Mouse (Mus musculus) hindbrain, embryonic 11.5 days (tissue): ENCODE data around the gene Lonp2. TPM values are rescaled to one million over a fixed set of nuclear protein-coding genes. Genes with fewer than 3 reads are reported as not detected.

Experiments
- ATAC-seq: fragments of 200-750 bp; cut with Nextera tagmentation; 2 replicates; pipeline ENCODE4 v1.8.0; 2017; ENCODE audit warnings: mild to moderate bottlenecking, moderate TSS enrichment, moderate library complexity; ENCODE audit not compliant: low FRiP score
- DNase-seq: peaks from one replicate; pipeline ENCODE4 v3.0.0-alpha.2; 2015; ENCODE audit warnings: low spot score
- H3K27ac ChIP-seq: fragments of 300-500 bp; sonication (generic); 2 replicates; pipeline ENCODE4 v1.5.1; 2014; ENCODE audit warnings: mild to moderate bottlenecking, low read depth, low read length
- H3K27me3 ChIP-seq: fragments of 300-500 bp; sonication (generic); 2 replicates; pipeline ENCODE4 v1.6.1; 2014; ENCODE audit warnings: mild to moderate bottlenecking, low read length, moderate library complexity, mixed read lengths; ENCODE audit not compliant: control insufficient read depth, insufficient read depth
- H3K36me3 ChIP-seq: fragments of 300-500 bp; sonication (generic); 2 replicates; pipeline ENCODE4 v1.6.1; 2014; ENCODE audit warnings: mild to moderate bottlenecking, low read length, moderate library complexity, mixed read lengths; ENCODE audit not compliant: control insufficient read depth, insufficient read depth
- H3K4me1 ChIP-seq: fragments of 300-500 bp; sonication (generic); replicated peaks from 2 replicates; pipeline ENCODE4 v1.6.1; 2014; ENCODE audit warnings: low read length, mixed read lengths; ENCODE audit not compliant: control insufficient read depth, insufficient read depth
- H3K4me2 ChIP-seq: fragments of 300-500 bp; sonication (generic); replicated peaks from 2 replicates; pipeline ENCODE4 v1.6.1; 2014; ENCODE audit warnings: mild to moderate bottlenecking, low read depth, low read length
- H3K4me3 ChIP-seq: fragments of 300-500 bp; sonication (generic); 2 replicates; pipeline ENCODE4 v1.5.1; 2014; ENCODE audit warnings: low read depth, low read length
- H3K9ac ChIP-seq: fragments of 300-500 bp; sonication (generic); 2 replicates; pipeline ENCODE4 v1.6.1; 2014; ENCODE audit warnings: low read depth, low read length
- H3K9me3 ChIP-seq: fragments of 300-500 bp; sonication (generic); 2 replicates; pipeline ENCODE4 v1.6.1; 2016; ENCODE audit warnings: low read length; ENCODE audit not compliant: control insufficient read depth
- WGBS: fragments of 180-500 bp; shearing (Covaris S2); extraction: QIAGEN DNeasy Blood & Tissue Kit; methylation state at CpG from one replicate; pipeline ENCODE4 v1.1.7; 2014; 5-methylcytosine and 5-hydroxymethylcytosine counted together
- polyA plus RNA-seq: library from polyadenylated mRNA; unstranded; fragments of >200 nt; fragmentation: Nextera tagmentation; extraction: Ambion mirVana; gene quantifications from 2 replicates; pipeline ENCODE4 v1.2.1, GENCODE M21; 2014

The Lonp2 gene
- polyA plus RNA-seq, 1 experiment from 2014 or later: 67.4 TPM

DNA sequence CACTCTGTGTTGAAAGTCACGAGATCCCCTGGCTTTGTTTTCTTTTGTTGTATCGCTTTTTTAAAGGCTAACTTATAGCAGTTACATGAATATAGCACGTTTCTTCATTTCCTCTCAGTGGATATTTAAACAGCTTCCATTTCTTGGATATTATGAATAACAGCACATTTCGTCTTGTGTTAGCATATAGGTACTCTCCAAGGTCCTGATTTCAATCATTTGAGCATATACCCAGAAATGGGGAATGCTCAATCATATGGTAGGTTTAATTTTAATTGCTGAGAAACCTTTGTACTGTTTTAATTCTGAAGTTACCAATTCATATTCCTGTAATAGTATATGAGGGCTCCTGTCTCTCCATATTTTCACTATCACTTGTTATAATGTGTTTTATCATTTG, 15.1 kb downstream of the Lonp2 start:
- no peak for DNase-seq
- Histone ChIP-seq H3K27me3 (no peaks in the 10 kb centered on the region), H3K4me1 (no peaks in the 10 kb centered on the region), H3K4me3 (no peak overlapping the region), H3K4me2 (no peak overlapping the region), H3K27ac (no peak overlapping the region), H3K9ac (no peak overlapping the region), H3K36me3 (peaks cover 3% of the 10 kb centered on the region; the same call in 1 of the 2 replicates), H3K9me3 (no peaks in the 10 kb centered on the region)
- 85% methylated on average over 4 of the region's 4 CpGs for WGBS
- ATAC-seq: no peak

DNA sequence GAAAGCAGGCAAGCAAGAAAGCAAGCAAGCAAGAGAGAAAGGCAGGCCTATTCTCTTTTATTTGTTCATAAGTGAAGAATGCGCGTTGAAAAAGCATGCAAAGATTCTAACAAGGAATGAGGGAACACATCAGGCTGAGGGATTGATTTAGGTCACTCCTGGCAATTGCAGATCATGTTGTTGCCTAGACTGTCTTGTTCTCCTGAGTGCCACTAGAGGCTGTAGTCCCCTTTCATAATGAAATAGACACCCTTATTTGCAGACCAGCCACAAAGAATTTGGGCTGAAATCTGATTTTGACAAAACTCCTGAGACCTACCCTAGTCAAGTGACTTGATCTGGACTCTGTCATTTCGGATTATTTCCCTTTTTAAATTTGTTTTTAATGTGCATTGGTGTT, 18.8 kb downstream of the Lonp2 start:
- H3K9ac ChIP-seq: no peak overlapping the region
- H3K4me3 ChIP-seq: no peak overlapping the region
- H3K9me3 ChIP-seq: no peaks in the 10 kb centered on the region
- DNase-seq (no peak), ATAC-seq (no peak)
- H3K27ac ChIP-seq: no peak overlapping the region
- no peak overlapping the region for H3K4me2 ChIP-seq
- no peaks in the 10 kb centered on the region for H3K4me1 ChIP-seq
- 89% methylated on average over 3 of the region's 3 CpGs for WGBS
- H3K36me3 ChIP-seq: peaks cover 3% of the 10 kb centered on the region; the same call in 1 of the 2 replicates
- no peaks in the 10 kb centered on the region for H3K27me3 ChIP-seq

GRCm38 (mm10) chr8:86644661-86645060, 20.8 kb downstream of the Lonp2 start:
- Histone ChIP-seq H3K4me3 (no peak overlapping the region), H3K36me3 (no peaks in the 10 kb centered on the region), H3K27ac (no peak overlapping the region), H3K9me3 (no peaks in the 10 kb centered on the region), H3K4me1 (no peaks in the 10 kb centered on the region), H3K27me3 (no peaks in the 10 kb centered on the region), H3K9ac (no peak overlapping the region), H3K4me2 (no peak overlapping the region)
- ATAC-seq: no peak
- DNase-seq: no peak
- WGBS: 93% methylated on average over 4 of the region's 4 CpGs

DNA sequence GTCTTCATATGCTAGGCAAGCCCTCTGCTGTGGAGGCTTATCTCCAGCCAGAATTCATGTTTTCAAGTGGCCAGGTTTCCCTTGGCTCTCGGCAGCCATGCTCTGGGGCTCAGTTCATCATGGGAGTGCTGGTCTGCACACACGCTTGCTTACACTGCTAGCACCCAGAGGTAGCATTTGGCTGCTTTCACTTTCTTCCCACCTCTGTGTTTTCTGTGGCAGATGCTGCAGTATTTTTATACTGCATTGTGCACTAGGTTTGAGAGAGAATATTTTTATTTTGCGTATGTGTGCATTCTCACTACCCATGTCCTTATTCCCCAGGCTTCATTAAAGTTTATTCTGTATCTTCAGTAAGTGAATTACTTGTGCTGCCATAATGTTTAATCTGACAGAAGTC, 23.9 kb downstream of the Lonp2 start:
- peaks cover 2% of the 10 kb centered on the region; the same call in 1 of the 2 replicates for H3K36me3 ChIP-seq
- no peak for DNase-seq
- H3K4me2 ChIP-seq: no peak overlapping the region
- no peak for ATAC-seq
- no peaks in the 10 kb centered on the region for H3K4me1 ChIP-seq
- WGBS: 91% methylated on average over 3 of the region's 3 CpGs
- no peaks in the 10 kb centered on the region for H3K27me3 ChIP-seq
- no peak overlapping the region for H3K27ac ChIP-seq
- H3K9me3 ChIP-seq: no peaks in the 10 kb centered on the region
- H3K9ac ChIP-seq: no peak overlapping the region
- H3K4me3 ChIP-seq: no peak overlapping the region

GRCm38 (mm10) chr8:86651416-86651815, 27.6 kb downstream of the Lonp2 start:
- no peak overlapping the region for H3K4me2 ChIP-seq
- no peaks in the 10 kb centered on the region for H3K9me3 ChIP-seq
- no peak overlapping the region for H3K9ac ChIP-seq
- H3K36me3 ChIP-seq: peaks cover 2% of the 10 kb centered on the region; the same call in 1 of the 2 replicates
- H3K27me3 ChIP-seq: no peaks in the 10 kb centered on the region
- DNase-seq (no peak), ATAC-seq (no peak)
- no peak overlapping the region for H3K4me3 ChIP-seq
- WGBS: 92% methylated on average over 5 of the region's 5 CpGs
- H3K27ac ChIP-seq: no peak overlapping the region
- H3K4me1 ChIP-seq: no peaks in the 10 kb centered on the region

- H3K4me1 ChIP-seq: no peaks in the 10 kb centered on the region
- H3K36me3 ChIP-seq: peaks cover 2% of the 10 kb centered on the region; the same call in 1 of the 2 replicates
- WGBS: 87% methylated on average over 2 of the region's 2 CpGs
- DNase-seq: no peak
- H3K4me3 ChIP-seq: no peak overlapping the region
- H3K9me3 ChIP-seq: no peaks in the 10 kb centered on the region
- H3K9ac ChIP-seq: no peak overlapping the region
- ATAC-seq: no peak
- H3K27ac ChIP-seq: no peak overlapping the region
- no peaks in the 10 kb centered on the region for H3K27me3 ChIP-seq
- H3K4me2 ChIP-seq: no peak overlapping the region
Measured at GRCm38 (mm10) chr8:86652546-86652945, 28.7 kb downstream of the Lonp2 start.

DNA sequence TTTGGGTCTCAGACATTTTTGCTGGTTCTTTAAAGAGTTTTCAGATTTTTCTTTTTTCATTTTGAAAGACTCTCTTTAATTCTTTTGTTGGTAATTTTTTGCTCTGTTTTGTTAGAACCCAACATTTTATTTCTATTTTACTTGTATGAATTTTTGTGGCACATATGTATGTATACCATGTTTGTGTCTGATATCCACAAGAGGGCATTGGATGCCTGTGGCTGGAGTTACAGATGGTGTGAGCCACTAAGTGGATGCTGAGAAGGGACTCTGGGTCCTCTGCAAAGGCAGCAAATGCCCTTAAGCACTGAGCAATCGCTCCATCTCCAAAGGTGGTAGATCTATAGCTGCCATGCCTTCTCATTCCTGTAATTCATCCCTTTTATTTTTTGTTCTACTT, 30.7 kb downstream of the Lonp2 start:
- ATAC-seq: no peak

GRCm38 (mm10) chr8:86668750-86669149, 44.9 kb downstream of the Lonp2 start:
- H3K9ac ChIP-seq: no peak overlapping the region
- H3K36me3 ChIP-seq: no peaks in the 10 kb centered on the region
- DNase-seq (no peak), ATAC-seq (no peak)
- H3K9me3 ChIP-seq: no peaks in the 10 kb centered on the region
- H3K27ac ChIP-seq: no peak overlapping the region
- H3K4me2 ChIP-seq: no peak overlapping the region
- no peak overlapping the region for H3K4me3 ChIP-seq
- H3K27me3 ChIP-seq: no peaks in the 10 kb centered on the region
- no peaks in the 10 kb centered on the region for H3K4me1 ChIP-seq

More for the DNA sequence above, 30.7 kb downstream of the Lonp2 start:
- no peaks in the 10 kb centered on the region for H3K4me1 ChIP-seq
- WGBS: 88% methylated on average over 1 of the region's 1 CpGs
- no peak for DNase-seq
- H3K27me3 ChIP-seq: no peaks in the 10 kb centered on the region
- no peak overlapping the region for H3K27ac ChIP-seq
- H3K36me3 ChIP-seq: peaks cover 2% of the 10 kb centered on the region; the same call in 1 of the 2 replicates
- H3K4me3 ChIP-seq: no peak overlapping the region
- no peaks in the 10 kb centered on the region for H3K9me3 ChIP-seq
- H3K9ac ChIP-seq: no peak overlapping the region
- H3K4me2 ChIP-seq: no peak overlapping the region

DNA sequence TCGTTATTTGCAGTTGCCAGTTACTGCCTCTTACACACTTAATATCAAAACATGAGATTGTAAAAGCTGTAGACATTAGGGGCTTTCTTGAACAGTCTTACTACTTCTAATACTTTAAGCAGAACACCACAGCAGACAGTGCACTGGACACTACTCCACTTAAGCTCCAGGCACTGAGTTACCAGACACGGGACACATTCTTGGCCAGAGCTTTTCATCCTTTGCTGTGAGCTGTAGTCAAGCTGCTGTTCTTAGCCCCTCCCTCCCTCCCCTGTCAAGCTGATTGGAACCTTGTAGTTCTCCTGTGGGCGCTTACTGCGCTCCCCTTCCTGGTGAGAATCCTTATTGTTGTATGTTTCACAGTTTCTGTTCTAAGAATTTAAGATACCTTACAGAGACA, 45.4 kb downstream of the Lonp2 start:
- no peaks in the 10 kb centered on the region for H3K4me1 ChIP-seq
- H3K9ac ChIP-seq: no peak overlapping the region
- DNase-seq (no peak), ATAC-seq (no peak)
- no peaks in the 10 kb centered on the region for H3K9me3 ChIP-seq
- H3K36me3 ChIP-seq: no peaks in the 10 kb centered on the region
- WGBS: 80% methylated on average over 4 of the region's 4 CpGs
- H3K4me2 ChIP-seq: no peak overlapping the region
- no peak overlapping the region for H3K4me3 ChIP-seq
- H3K27ac ChIP-seq: no peak overlapping the region
- H3K27me3 ChIP-seq: no peaks in the 10 kb centered on the region
